Mouse (Mus musculus): Measurements from ENCODE around the gene Tet1. TPM values are rescaled to one million over a fixed set of nuclear protein-coding genes. Genes with fewer than 3 reads are reported as not detected.

Gene Tet1
- polyA plus RNA-seq, 1 experiment from 2014 or later, result 6.4 TPM

GRCm38 (mm10) chr10:62881211-62881610 lies 27.6 kb downstream of the Tet1 start:
- H3K4me1 ChIP-seq (replicated peaks; ENCODE audit: control insufficient read depth, insufficient read depth), result no peaks in the 10 kb centered on the region
- no peak overlapping the region for H3K27ac ChIP-seq (replicated peaks)
- H3K4me3 ChIP-seq (ENCODE audit: low read depth, low read length), result no peak overlapping the region
- no peak overlapping the region for H3K9ac ChIP-seq (ENCODE audit: low read length)
- H3K9me3 ChIP-seq (ENCODE audit: control insufficient read depth, low read length), result no peaks in the 10 kb centered on the region
- no peaks in the 10 kb centered on the region for H3K27me3 ChIP-seq (ENCODE audit: control insufficient read depth, insufficient read depth, low read length)
- no peak overlapping the region for H3K4me2 ChIP-seq (replicated peaks; ENCODE audit: low read depth)
- H3K36me3 ChIP-seq (ENCODE audit: control insufficient read depth, insufficient read depth, low read length), result no peaks in the 10 kb centered on the region
- DNase-seq (ENCODE audit: low spot score) (no peak), ATAC-seq (ENCODE audit: low FRiP score, low TSS enrichment) (no peak)
- TF ChIP-seq CTCF (IDR thresholded peaks at IDR 0.05; ENCODE audit: low read depth) (peak; percentile 58), EP300 (optimal IDR thresholded peaks at IDR 0.05) (no peak)
- WGBS, result 50% methylated on average over 5 of the region's 5 CpGs

- ATAC-seq (ENCODE audit: low FRiP score, low TSS enrichment), result no peak
Observed at GRCm38 (mm10) chr10:62878056-62878455, 30.7 kb downstream of the Tet1 start.

GRCm38 (mm10) chr10:62875565-62875964 lies 33.2 kb downstream of the Tet1 start:
- no peak overlapping the region for H3K4me3 ChIP-seq (ENCODE audit: low read depth, low read length)

More at GRCm38 (mm10) chr10:62878056-62878455, 30.7 kb downstream of the Tet1 start:
- H3K9ac ChIP-seq (ENCODE audit: low read length), result no peak overlapping the region
- H3K9me3 ChIP-seq (ENCODE audit: control insufficient read depth, low read length), result no peaks in the 10 kb centered on the region
- no peak overlapping the region for H3K27ac ChIP-seq (replicated peaks)
- no peak overlapping the region for H3K4me3 ChIP-seq (ENCODE audit: low read depth, low read length)
- H3K4me1 ChIP-seq (replicated peaks; ENCODE audit: control insufficient read depth, insufficient read depth), result no peaks in the 10 kb centered on the region
- TF ChIP-seq CTCF (IDR thresholded peaks at IDR 0.05; ENCODE audit: low read depth), result no peak
- no peak for TF ChIP-seq EP300 (optimal IDR thresholded peaks at IDR 0.05)
- no peak for DNase-seq (ENCODE audit: low spot score)
- WGBS, result 89% methylated on average over 13 of the region's 13 CpGs
- H3K4me2 ChIP-seq (replicated peaks; ENCODE audit: low read depth), result no peak overlapping the region
- H3K27me3 ChIP-seq (ENCODE audit: control insufficient read depth, insufficient read depth, low read length), result no peaks in the 10 kb centered on the region
- H3K36me3 ChIP-seq (ENCODE audit: control insufficient read depth, insufficient read depth, low read length), result no peaks in the 10 kb centered on the region

GRCm38 (mm10) chr10:62874828-62875227 lies 34.0 kb downstream of the Tet1 start:
- Histone ChIP-seq H3K27me3 (ENCODE audit: control insufficient read depth, insufficient read depth, low read length) (no peaks in the 10 kb centered on the region), H3K36me3 (ENCODE audit: control insufficient read depth, insufficient read depth, low read length) (no peaks in the 10 kb centered on the region), H3K4me3 (ENCODE audit: low read depth, low read length) (no peak overlapping the region), H3K4me1 (replicated peaks; ENCODE audit: control insufficient read depth, insufficient read depth) (no peaks in the 10 kb centered on the region), H3K4me2 (replicated peaks; ENCODE audit: low read depth) (no peak overlapping the region), H3K9ac (ENCODE audit: low read length) (no peak overlapping the region), H3K9me3 (ENCODE audit: control insufficient read depth, low read length) (no peaks in the 10 kb centered on the region), H3K27ac (replicated peaks) (no peak overlapping the region)
- no peak for TF ChIP-seq CTCF (IDR thresholded peaks at IDR 0.05; ENCODE audit: low read depth)
- TF ChIP-seq EP300 (optimal IDR thresholded peaks at IDR 0.05), result no peak
- DNase-seq (ENCODE audit: low spot score) (no peak), ATAC-seq (ENCODE audit: low FRiP score, low TSS enrichment) (no peak)
- 75% methylated on average over 4 of the region's 4 CpGs for WGBS

More at GRCm38 (mm10) chr10:62875565-62875964, 33.2 kb downstream of the Tet1 start:
- no peak for TF ChIP-seq EP300 (optimal IDR thresholded peaks at IDR 0.05)
- no peak for TF ChIP-seq CTCF (IDR thresholded peaks at IDR 0.05; ENCODE audit: low read depth)
- Histone ChIP-seq H3K4me2 (replicated peaks; ENCODE audit: low read depth) (no peak overlapping the region), H3K9me3 (ENCODE audit: control insufficient read depth, low read length) (no peaks in the 10 kb centered on the region), H3K36me3 (ENCODE audit: control insufficient read depth, insufficient read depth, low read length) (no peaks in the 10 kb centered on the region), H3K9ac (ENCODE audit: low read length) (no peak overlapping the region), H3K4me1 (replicated peaks; ENCODE audit: control insufficient read depth, insufficient read depth) (no peaks in the 10 kb centered on the region), H3K27me3 (ENCODE audit: control insufficient read depth, insufficient read depth, low read length) (no peaks in the 10 kb centered on the region), H3K27ac (replicated peaks) (no peak overlapping the region)
- 85% methylated on average over 4 of the region's 4 CpGs for WGBS
- DNase-seq (ENCODE audit: low spot score), result no peak
- ATAC-seq (ENCODE audit: low FRiP score, low TSS enrichment), result no peak

- ATAC-seq (ENCODE audit: low FRiP score, low TSS enrichment), result peak; percentile 38
- DNase-seq (ENCODE audit: low spot score), result no peak
- TF ChIP-seq CTCF (IDR thresholded peaks at IDR 0.05; ENCODE audit: low read depth), result no peak
- H3K4me3 ChIP-seq (ENCODE audit: low read depth, low read length), result peak overlapping the region; percentile 50
- WGBS, result 38% methylated on average over 11 of the region's 11 CpGs
- H3K4me1 ChIP-seq (replicated peaks; ENCODE audit: control insufficient read depth, insufficient read depth), result 0 out of 2 replicates have a peak, but pooled peaks cover 2% of the 10 kb centered on the region
- H3K27ac ChIP-seq (replicated peaks), result peak overlapping the region; percentile 74
- H3K9me3 ChIP-seq (ENCODE audit: control insufficient read depth, low read length), result no peaks in the 10 kb centered on the region
- H3K27me3 ChIP-seq (ENCODE audit: control insufficient read depth, insufficient read depth, low read length), result no peaks in the 10 kb centered on the region
- H3K4me2 ChIP-seq (replicated peaks; ENCODE audit: low read depth), result peak overlapping the region; percentile 90
- H3K36me3 ChIP-seq (ENCODE audit: control insufficient read depth, insufficient read depth, low read length), result no peaks in the 10 kb centered on the region
- H3K9ac ChIP-seq (ENCODE audit: low read length), result peak overlapping the region; percentile 66; the same call in 1 of the 2 replicates
Observed at GRCm38 (mm10) chr10:62866035-62866791, 42.6 kb downstream of the Tet1 start.
